25 mouse cellular contexts compared by ENCODE assay signal in genomic region chr14:12583536-12583935, GRCm38 (mm10).
"Had no signal": no experiment of that assay in that cellular context is flagged by ENCODE, and none has a peak within 500 bp of the region (broad histone marks: within the 10 kb centered on the region; RNA-seq: fewer than 3 reads in every experiment).

No protein-coding gene starts in this region.

- H3K4me2 ChIP-seq: heart, embryonic 11.5 days; heart, embryonic 13.5 days; heart, embryonic 15.5 days; hindbrain, embryonic 13.5 days; hindbrain, embryonic 15.5 days; kidney, embryonic 15.5 days; limb, embryonic 13.5 days; limb, embryonic 15.5 days had no signal

- H3K9ac ChIP-seq: heart, embryonic 13.5 days; heart, embryonic 15.5 days; hindbrain, embryonic 13.5 days; hindbrain, embryonic 15.5 days; kidney, embryonic 15.5 days; limb, embryonic 13.5 days; limb, embryonic 15.5 days had no signal

- H3K9me3 ChIP-seq: heart, embryonic 13.5 days; heart, embryonic 15.5 days; hindbrain, embryonic 13.5 days; hindbrain, embryonic 15.5 days; kidney, embryonic 15.5 days; limb, embryonic 13.5 days; limb, embryonic 15.5 days had no signal

- ATAC-seq: intestine, embryonic 16.5 days had no signal

- H3K4me3 ChIP-seq: heart, adult 2 months; heart, embryonic 13.5 days; heart, embryonic 15.5 days; hindbrain, embryonic 13.5 days; hindbrain, embryonic 15.5 days; kidney, embryonic 15.5 days; limb, embryonic 13.5 days; limb, embryonic 15.5 days had no signal

- H3K27me3 ChIP-seq: heart, embryonic 13.5 days; heart, embryonic 15.5 days; hindbrain, embryonic 13.5 days; hindbrain, embryonic 15.5 days; kidney, embryonic 15.5 days; limb, embryonic 13.5 days; limb, embryonic 15.5 days had no signal

- DNase-seq: gastrocnemius, postnatal 14 days; gastrocnemius, postnatal 36 days; heart, adult 11 months; heart, adult 2 months; heart, postnatal 14 days; heart, postnatal 36 days; kidney, adult 11 months; kidney, adult 2 months; kidney, adult 9 months; kidney, postnatal 14 days; kidney, postnatal 36 days; layer of hippocampus, adult 9-11 months; layer of hippocampus, postnatal 36 days; left cerebral cortex, postnatal 4 days had no signal

- H3K4me1 ChIP-seq: limb, embryonic 15.5 days had no signal

- H3K36me3 ChIP-seq: heart, embryonic 13.5 days; heart, embryonic 15.5 days; hindbrain, embryonic 13.5 days; hindbrain, embryonic 15.5 days; kidney, embryonic 15.5 days; limb, embryonic 13.5 days; limb, embryonic 15.5 days had no signal

- H3K27ac ChIP-seq: heart, adult 2 months; heart, embryonic 13.5 days; heart, embryonic 15.5 days; hindbrain, embryonic 13.5 days; hindbrain, embryonic 15.5 days; hindbrain, postnatal 0 days; kidney, embryonic 15.5 days; kidney, postnatal 0 days; limb, embryonic 13.5 days; limb, embryonic 15.5 days had no signal
